Mouse (Mus musculus) sigmoid colon, adult 10 weeks (tissue): ENCODE results near the gene Chic2. TPM values are rescaled to one million over a fixed set of nuclear protein-coding genes. Genes with fewer than 3 reads are reported as not detected.

Experiments used
- polyA plus RNA-seq: library from polyadenylated mRNA; stranded (reverse); fragments of 350-450 nt; fragmentation: Illumina TruSeq; extraction: RNeasy Lipid Tissue Mini Kit (QIAGEN cat#74804); gene quantifications from one replicate; pipeline ENCODE4 v1.2.3, GENCODE M21; 2014; ENCODE audit warnings: low read depth, low replicate concordance

The Chic2 gene
- 31.2 TPM for polyA plus RNA-seq

DNA sequence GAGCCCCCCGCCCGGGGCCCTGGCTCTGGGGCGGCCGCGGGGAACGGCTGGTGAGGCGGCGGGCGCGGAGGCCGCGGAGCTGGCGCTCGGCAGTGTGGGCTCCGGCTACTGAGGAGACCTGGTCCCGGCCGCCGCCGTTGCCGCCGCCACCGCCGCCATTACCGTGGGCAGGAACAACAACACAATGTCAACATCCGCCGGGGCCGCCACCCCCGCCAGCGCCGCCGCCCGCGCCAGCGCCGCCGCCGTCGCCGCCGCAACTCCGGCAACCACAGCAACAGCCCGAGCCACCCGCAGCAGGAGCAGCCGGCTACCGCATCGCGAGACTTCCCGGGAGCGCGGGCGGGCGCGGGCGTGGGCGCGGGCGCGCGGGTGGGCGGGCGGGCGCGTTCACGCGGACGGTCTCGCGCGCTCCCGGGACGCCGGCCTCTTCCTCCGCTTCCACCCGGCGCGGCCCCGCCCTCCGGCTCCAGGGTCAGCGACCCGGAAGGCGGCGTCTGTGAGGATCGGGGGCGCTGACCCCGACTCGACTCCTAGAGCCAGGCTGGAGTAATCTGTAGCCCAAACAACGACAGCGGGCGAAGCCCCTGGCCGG lies at the start of gene Chic2:
Gene Chic2, minus strand, starts transcription at position 465 of the 595 bp plus-strand sequence.

DNA sequence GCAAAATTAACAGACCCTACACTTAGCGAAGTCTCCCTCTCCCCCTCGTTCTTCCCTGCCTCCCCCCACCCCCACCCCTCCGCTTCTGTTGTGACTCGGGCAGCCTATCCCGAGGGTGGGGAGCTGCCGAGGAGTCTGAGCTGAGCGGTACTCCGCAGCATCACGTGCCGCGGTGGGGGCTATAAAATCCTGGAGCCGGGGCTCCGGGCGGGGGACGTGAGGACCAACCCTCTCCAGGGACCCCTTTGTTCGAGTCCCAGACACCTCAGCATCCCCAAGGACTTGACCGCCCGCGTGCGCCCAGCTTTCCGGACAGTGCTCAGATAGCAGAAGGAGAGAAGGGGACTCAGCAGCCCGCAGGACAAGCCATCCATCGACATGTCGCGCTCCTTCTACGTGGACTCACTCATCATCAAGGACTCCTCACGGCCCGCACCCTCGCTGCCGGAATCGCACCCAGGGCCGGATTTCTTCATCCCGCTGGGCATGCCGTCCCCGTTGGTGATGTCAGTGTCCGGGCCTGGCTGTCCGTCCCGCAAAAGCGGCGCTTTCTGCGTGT lies 30.9 kb upstream of the Chic2 start, which contains the start of gene Gsx2:
Gene Gsx2, plus strand, starts transcription at position 219 of the 559 bp plus-strand sequence.

Other genes with a start within 250 kb of the Chic2 start
- not detected for gene Gsx2, start 30.8 kb upstream of the Chic2 start, polyA plus RNA-seq
- 45.1 TPM for gene Pdgfra, start 107.5 kb upstream of the Chic2 start, polyA plus RNA-seq